Mouse (Mus musculus) hindbrain, embryonic 11.5 days (tissue): ENCODE results near the gene Ush2a. TPM values are rescaled to one million over a fixed set of nuclear protein-coding genes. Genes with fewer than 3 reads are reported as not detected.

Experiments used
- ATAC-seq: fragments of 200-750 bp; cut with Nextera tagmentation; 2 replicates; pipeline ENCODE4 v1.8.0; 2017; ENCODE audit warnings: mild to moderate bottlenecking, moderate TSS enrichment, moderate library complexity; ENCODE audit not compliant: low FRiP score
- DNase-seq: peaks from one replicate; pipeline ENCODE4 v3.0.0-alpha.2; 2015; ENCODE audit warnings: low spot score
- H3K27ac ChIP-seq: fragments of 300-500 bp; sonication (generic); 2 replicates; pipeline ENCODE4 v1.5.1; 2014; ENCODE audit warnings: mild to moderate bottlenecking, low read depth, low read length
- H3K27me3 ChIP-seq: fragments of 300-500 bp; sonication (generic); 2 replicates; pipeline ENCODE4 v1.6.1; 2014; ENCODE audit warnings: mild to moderate bottlenecking, low read length, moderate library complexity, mixed read lengths; ENCODE audit not compliant: control insufficient read depth, insufficient read depth
- H3K36me3 ChIP-seq: fragments of 300-500 bp; sonication (generic); 2 replicates; pipeline ENCODE4 v1.6.1; 2014; ENCODE audit warnings: mild to moderate bottlenecking, low read length, moderate library complexity, mixed read lengths; ENCODE audit not compliant: control insufficient read depth, insufficient read depth
- H3K4me1 ChIP-seq: fragments of 300-500 bp; sonication (generic); replicated peaks from 2 replicates; pipeline ENCODE4 v1.6.1; 2014; ENCODE audit warnings: low read length, mixed read lengths; ENCODE audit not compliant: control insufficient read depth, insufficient read depth
- H3K4me2 ChIP-seq: fragments of 300-500 bp; sonication (generic); replicated peaks from 2 replicates; pipeline ENCODE4 v1.6.1; 2014; ENCODE audit warnings: mild to moderate bottlenecking, low read depth, low read length
- H3K4me3 ChIP-seq: fragments of 300-500 bp; sonication (generic); 2 replicates; pipeline ENCODE4 v1.5.1; 2014; ENCODE audit warnings: low read depth, low read length
- H3K9ac ChIP-seq: fragments of 300-500 bp; sonication (generic); 2 replicates; pipeline ENCODE4 v1.6.1; 2014; ENCODE audit warnings: low read depth, low read length
- H3K9me3 ChIP-seq: fragments of 300-500 bp; sonication (generic); 2 replicates; pipeline ENCODE4 v1.6.1; 2016; ENCODE audit warnings: low read length; ENCODE audit not compliant: control insufficient read depth
- WGBS: fragments of 180-500 bp; shearing (Covaris S2); extraction: QIAGEN DNeasy Blood & Tissue Kit; methylation state at CpG from one replicate; pipeline ENCODE4 v1.1.7; 2014; 5-methylcytosine and 5-hydroxymethylcytosine counted together
- polyA plus RNA-seq: library from polyadenylated mRNA; unstranded; fragments of >200 nt; fragmentation: Nextera tagmentation; extraction: Ambion mirVana; gene quantifications from 2 replicates; pipeline ENCODE4 v1.2.1, GENCODE M21; 2014

Gene Ush2a
- 0.26 and 0.39 TPM in 2 replicates for polyA plus RNA-seq

DNA sequence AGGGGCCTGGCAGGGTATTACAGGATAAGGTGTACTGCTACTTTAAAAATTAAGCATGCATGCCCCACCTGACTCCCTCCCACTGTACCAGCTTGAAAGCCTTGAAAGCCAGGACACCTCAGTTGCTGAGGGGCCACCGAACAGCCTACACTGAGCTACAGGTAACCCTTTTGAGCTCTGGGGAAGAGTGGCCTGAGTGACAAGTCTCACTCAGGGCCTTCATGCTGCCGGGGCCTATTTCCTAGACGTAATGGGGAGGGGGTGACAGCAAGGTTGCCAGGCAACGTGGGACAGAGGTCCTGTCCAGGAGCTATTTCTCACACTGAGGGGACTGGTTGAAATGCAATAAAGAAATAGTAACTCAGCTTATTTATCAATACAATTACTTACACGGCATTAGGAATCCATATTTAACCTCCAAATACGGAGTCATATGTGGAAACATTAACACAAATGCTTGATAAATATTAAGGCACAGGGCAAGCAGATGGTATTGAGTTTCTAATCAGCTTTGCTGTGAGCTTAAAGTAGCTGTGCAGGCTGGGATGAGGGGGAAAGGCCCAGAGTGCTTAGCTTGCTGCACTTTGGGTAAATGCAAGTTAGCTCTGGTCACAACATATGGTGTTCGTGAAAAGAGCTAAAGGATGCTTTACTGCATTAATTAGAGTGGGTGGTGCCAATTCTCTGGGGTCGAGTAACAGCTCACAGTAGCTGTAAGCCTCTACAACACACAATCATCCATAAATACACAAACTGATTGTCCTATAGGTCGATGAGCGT lies at the start of gene Ush2a:
Gene Ush2a, plus strand, starts transcription at position 121 of the 780 bp plus-strand sequence.
- WGBS = 48% methylated on average over 10 of the region's 10 CpGs
- H3K4me1 ChIP-seq = peaks cover 2% of the 10 kb centered on the region
- no peak within 1 kb of the TSS for H3K27ac ChIP-seq
- H3K4me2 ChIP-seq = no peak within 1 kb of the TSS
- ATAC-seq (peak; percentile 36; the same call in 1 of the 2 replicates), DNase-seq (peak; percentile 28)
- H3K9ac ChIP-seq = no peak within 1 kb of the TSS
- no peaks in the 10 kb centered on the region for H3K9me3 ChIP-seq
- H3K27me3 ChIP-seq = no peaks in the 10 kb centered on the region
- H3K36me3 ChIP-seq = no peaks in the 10 kb centered on the region
- no peak within 1 kb of the TSS for H3K4me3 ChIP-seq

DNA sequence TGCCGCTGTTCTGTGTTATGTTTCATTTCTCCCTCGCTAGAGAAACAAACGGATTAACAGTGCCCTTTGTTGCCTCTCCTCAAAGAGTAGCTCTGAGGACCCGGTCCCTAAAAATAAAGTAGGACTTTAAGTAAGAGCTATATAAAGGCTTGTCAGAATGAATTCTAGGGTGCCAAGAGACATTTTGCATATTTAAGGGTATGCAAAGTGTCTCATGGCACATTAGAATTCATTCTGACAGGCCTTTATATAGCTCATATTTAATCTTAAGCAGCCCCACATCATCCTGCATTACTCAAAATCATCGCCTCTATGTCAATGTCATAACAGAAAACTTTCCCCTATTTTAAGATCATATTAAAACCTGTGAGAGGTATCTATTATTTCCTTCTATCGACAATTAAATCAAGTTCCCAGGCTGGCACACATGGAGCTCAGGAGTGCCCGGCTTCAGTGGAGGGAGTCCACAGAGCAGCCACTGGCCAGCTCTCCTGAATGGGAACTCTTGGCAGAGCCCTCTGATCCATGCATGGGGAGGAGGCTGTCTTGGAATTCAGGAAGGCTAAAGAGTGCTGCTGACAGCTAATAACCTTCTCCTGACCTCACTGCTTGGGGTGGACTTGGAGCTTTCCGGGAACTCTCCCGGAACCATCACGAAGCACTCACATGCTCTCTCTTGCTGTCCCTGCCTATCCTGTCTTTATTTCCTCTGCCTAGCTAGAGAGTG lies 46.8 kb upstream of the Ush2a start:
- no peak overlapping the region for H3K4me2 ChIP-seq
- H3K27ac ChIP-seq = no peak overlapping the region
- no peak overlapping the region for H3K9ac ChIP-seq
- H3K36me3 ChIP-seq = no peaks in the 10 kb centered on the region
- DNase-seq (no peak), ATAC-seq (no peak)
- no peaks in the 10 kb centered on the region for H3K4me1 ChIP-seq
- no peaks in the 10 kb centered on the region for H3K27me3 ChIP-seq
- H3K4me3 ChIP-seq = no peak overlapping the region
- WGBS = 62% methylated on average over 10 of the region's 10 CpGs
- H3K9me3 ChIP-seq = no peaks in the 10 kb centered on the region

DNA sequence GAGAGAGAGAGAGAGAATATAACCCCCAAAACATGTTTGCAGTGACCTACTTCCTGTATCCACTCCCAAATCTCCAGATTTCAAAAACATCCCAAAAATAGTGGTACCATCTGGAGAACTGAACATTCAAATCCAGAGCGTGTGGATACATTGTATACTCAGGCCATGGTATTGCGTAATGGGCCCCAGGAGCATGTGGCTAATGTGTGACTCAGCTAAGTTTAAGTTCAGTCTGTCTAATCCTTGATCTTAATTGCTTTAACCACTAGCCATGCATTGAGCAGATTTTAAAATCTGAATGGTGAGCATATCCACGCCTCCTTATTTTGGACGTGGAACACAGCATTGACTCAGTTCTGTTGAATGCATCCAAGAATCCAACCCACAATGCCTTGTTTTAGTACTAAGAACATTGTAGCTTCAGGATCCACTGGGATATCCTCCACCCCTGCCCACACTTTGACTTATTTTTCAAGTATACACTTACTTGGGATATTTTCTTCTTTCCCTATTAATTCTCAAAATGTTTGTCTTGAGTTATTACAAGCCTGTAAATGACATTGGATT lies 40.5 kb upstream of the Ush2a start:
- Histone ChIP-seq H3K36me3 (no peaks in the 10 kb centered on the region), H3K27ac (no peak overlapping the region), H3K4me3 (no peak overlapping the region), H3K27me3 (no peaks in the 10 kb centered on the region), H3K4me2 (no peak overlapping the region), H3K4me1 (no peaks in the 10 kb centered on the region), H3K9me3 (no peaks in the 10 kb centered on the region), H3K9ac (no peak overlapping the region)
- DNase-seq = no peak
- WGBS = 89% methylated on average over 4 of the region's 4 CpGs
- ATAC-seq = no peak

DNA sequence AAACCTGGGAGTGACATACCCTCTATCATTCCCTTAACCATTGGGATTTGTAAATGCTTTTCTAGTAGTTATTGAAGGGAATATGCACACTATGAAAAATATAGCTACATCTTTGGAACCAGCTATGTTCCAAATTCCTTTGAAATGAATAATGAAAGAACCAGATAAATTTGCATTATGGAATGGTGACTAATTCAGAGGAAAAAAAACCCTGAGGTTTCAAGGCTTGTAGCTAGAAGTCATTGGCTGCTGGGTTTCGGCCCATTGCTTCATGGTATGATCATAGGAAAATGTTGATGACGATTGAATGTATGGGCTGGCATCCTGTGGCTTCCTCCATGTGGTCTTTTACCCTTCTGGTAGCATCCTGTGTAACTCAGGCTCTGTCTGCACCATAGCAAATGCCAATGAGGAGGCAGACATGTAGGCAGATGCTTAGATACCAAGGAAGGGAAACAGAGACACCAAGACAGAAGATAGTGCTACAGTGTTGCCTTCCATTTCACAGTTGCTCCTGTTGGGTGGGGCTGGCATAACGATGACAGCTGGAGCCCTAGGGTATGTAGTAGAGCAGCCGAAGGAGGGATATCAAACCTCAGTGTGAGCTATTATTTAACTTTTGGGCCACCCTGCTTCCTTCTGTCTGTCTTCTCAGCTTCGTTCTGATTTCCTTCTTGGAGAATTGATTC lies 28.6 kb upstream of the Ush2a start:
- Histone ChIP-seq H3K9me3 (no peaks in the 10 kb centered on the region), H3K4me2 (no peak overlapping the region), H3K27ac (no peak overlapping the region), H3K36me3 (no peaks in the 10 kb centered on the region), H3K27me3 (no peaks in the 10 kb centered on the region), H3K4me1 (no peaks in the 10 kb centered on the region), H3K9ac (no peak overlapping the region), H3K4me3 (no peak overlapping the region)
- ATAC-seq (no peak), DNase-seq (no peak)
- WGBS = 89% methylated on average over 5 of the region's 5 CpGs

DNA sequence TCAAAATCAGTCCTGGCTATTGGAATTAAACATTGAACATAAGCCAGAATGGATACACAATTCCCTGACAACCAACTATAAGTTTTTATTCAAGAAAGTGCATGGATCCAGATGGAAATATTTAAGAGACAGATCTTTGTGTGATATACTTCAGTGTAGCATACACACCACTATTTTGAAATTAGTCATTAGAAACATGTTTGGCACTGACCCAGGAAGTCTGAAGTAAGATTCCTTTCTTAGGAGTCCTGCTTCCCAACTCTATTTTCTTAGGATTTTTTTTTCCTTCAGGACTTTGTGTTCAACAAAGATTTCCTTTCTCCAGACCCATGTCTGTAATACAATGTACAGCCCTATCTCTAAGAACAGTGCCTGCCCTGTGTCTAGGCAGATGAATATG lies 23.2 kb upstream of the Ush2a start:
- H3K9ac ChIP-seq = no peak overlapping the region
- no peak overlapping the region for H3K4me2 ChIP-seq
- H3K27ac ChIP-seq = no peak overlapping the region
- no peaks in the 10 kb centered on the region for H3K27me3 ChIP-seq
- no peaks in the 10 kb centered on the region for H3K9me3 ChIP-seq
- DNase-seq = no peak
- H3K4me1 ChIP-seq = no peaks in the 10 kb centered on the region
- H3K4me3 ChIP-seq = no peak overlapping the region
- H3K36me3 ChIP-seq = no peaks in the 10 kb centered on the region
- ATAC-seq = no peak

DNA sequence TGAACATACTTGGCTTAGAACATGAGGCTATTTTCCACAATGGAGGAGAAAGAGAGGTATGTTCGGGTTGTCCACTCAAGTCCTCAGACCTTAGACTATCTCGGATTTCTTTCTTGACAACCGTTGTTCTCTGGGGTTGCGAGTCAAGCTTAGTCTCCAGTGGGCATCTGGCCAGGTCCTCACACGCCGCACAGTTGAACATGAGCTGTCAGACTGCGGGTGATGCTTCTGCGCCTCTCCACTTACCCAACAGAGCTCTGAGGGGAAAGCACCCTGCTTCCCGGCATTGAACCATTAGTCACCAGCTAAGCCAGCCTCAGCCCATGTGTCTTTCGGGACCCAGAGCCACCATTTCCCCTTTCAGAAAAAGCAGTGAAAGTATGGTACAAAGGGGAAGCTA lies 20.1 kb upstream of the Ush2a start:
- Histone ChIP-seq H3K4me3 (no peak overlapping the region), H3K9ac (no peak overlapping the region), H3K27me3 (no peaks in the 10 kb centered on the region), H3K27ac (no peak overlapping the region), H3K9me3 (no peaks in the 10 kb centered on the region), H3K4me1 (no peaks in the 10 kb centered on the region), H3K4me2 (no peak overlapping the region), H3K36me3 (no peaks in the 10 kb centered on the region)
- WGBS = 92% methylated on average over 10 of the region's 10 CpGs
- ATAC-seq (no peak), DNase-seq (no peak)

DNA sequence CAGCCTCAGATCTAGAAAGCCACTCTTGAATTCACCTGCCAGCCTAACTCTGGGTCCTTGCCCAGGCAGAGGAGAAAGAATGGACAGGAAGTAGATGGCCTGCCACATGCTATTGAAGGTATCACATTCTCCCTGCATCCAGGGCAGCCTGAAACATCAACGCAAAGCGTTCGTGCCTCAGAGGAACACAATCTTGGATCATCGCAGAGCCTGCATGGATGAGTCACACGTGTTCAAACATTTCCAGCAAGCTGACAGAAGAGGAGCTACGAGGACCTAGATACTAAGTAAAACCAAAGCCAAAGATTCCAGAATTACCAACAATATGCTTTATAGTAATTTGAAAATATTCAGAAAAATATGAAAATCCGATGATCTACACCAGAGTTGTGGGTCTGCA lies 4.3 kb upstream of the Ush2a start:
- ATAC-seq = no peak
- H3K36me3 ChIP-seq = no peaks in the 10 kb centered on the region
- 87% methylated on average over 7 of the region's 7 CpGs for WGBS

DNA sequence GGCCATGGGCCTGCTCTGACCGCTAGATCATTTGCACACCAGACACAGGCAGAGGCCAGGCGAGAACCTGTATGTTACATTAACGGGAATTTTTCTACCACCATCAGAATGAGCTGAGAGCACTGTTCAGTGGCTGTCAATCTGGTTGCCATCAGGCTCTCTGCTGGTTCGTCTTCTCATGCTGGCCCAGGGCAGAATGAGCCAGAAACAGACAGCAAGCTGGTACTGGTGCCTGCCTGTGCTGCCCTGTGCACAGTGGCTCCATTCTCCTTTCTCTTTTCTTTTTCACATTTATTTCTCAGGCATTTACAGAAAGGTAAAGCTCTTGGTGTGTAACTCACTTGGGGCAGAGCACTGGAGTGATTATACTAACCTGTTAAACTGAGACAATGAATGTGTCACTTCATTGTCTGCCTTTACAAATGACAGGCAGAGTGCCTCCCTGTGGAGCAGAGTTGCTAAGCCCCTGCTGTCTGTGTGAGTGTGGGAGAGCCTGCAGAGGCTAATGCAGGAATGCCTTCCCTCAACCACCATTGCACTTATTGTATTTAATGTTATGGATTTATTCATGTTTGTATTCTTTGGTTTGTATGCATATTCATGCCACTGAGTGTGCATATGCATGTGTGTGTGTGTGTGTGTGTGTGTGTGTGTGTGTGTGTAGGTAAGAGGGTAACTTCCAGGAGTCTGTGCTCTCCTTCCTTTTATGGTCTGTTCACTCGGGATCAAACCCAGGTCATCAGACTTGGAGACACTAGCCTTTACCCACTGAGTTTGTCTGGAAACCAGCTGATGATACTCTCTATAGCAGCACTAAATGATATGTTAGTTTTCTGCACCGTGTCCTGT lies 1.3 kb upstream of the Ush2a start:
- Histone ChIP-seq H3K27me3 (no peaks in the 10 kb centered on the region), H3K4me1 (peaks cover 2% of the 10 kb centered on the region), H3K36me3 (no peaks in the 10 kb centered on the region), H3K4me3 (no peak overlapping the region), H3K27ac (0 out of 2 replicates have a peak overlapping the region, but pooled peaks have one; percentile 42), H3K4me2 (no peak overlapping the region), H3K9ac (0 out of 2 replicates have a peak overlapping the region, but pooled peaks have one; percentile 4), H3K9me3 (no peaks in the 10 kb centered on the region)
- WGBS = 49% methylated on average over 6 of the region's 6 CpGs
- ATAC-seq (peak; percentile 78), DNase-seq (peak; percentile 21)

More for the DNA sequence above, 4.3 kb upstream of the Ush2a start:
- Histone ChIP-seq H3K4me1 (peaks cover 2% of the 10 kb centered on the region), H3K4me3 (no peak overlapping the region), H3K9ac (no peak overlapping the region), H3K9me3 (no peaks in the 10 kb centered on the region), H3K27me3 (no peaks in the 10 kb centered on the region), H3K27ac (no peak overlapping the region), H3K4me2 (no peak overlapping the region)
- no peak for DNase-seq
